Mouse (Mus musculus): ENCODE measurements around the gene Trabd.
A peak's percentile ranks its signal among the peaks of the same experiment; 100 is the strongest.

The Trabd gene

DNA sequence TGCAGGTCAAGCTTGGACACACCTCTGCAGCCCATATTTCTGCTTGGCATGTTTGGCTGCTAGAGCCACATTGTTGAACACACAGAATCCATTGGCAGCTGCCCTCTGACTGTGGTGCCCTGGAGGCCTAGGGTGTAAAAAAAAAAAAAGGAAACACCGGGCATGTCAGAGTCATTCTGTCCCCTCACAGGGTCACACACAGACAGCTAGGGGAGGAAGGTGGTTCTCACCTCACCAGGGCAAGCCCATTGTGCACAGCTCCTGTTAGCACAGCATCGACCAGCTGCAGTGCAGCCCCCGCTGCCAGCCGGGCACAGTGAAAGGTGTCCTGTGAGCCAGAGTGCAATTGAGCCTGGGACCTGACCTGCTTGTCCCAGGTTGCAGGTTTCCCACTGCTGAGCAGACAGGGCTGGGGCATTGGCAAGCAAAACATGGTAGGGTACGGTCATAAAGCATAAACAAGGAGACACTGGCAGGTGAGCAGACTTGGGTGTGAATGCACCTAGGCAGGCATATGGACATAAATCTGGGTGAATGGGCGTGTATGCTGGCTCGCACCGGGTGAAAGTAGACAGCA lies 52.5 kb downstream of the Trabd start:
- no peak for DNase-seq

DNA sequence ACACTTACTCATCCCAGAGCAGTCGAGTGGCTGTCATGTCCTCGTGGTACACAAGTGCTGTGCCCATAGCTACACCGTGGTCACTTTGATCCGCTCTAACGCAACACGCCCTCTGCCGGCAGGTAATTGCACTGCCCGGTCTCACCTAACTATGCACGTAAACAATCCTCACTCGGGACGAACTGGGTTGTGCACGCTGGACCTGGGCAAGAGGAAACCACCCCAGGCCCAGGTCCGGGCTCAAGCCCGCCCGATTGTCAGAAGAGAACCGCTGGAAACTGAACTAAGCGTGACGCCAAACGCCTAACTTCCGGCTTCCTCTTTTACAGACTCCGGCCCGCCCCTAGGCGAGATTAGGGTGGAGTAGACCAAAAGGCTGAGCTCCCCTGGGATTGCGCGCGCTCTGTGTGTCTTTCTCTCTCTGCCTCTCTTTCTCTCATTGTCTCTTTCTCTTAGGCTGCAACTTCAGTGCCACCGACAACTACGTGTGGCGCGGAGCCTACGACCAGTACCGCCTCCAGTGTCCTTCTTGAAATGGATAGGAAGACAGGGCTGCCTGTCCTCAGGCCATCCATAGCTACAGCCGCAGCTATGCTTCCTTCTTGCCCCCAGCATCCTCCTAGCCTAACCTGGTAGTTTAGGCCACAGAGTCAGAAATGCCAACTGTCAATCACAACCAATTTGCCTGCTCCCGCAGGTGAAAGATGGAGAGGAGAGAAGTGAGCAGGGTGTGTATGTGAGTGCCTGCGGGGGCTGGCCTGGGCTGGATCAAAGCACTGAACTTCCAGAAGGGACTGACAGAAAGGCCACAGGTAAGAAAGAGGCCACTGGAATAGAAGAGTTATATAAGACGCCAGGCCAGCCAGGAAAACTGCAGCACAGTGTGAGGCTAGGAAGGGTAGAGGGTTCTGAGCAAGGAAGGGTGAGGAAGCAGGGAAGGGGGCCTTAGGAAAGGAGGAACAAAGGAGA lies 53.7 kb downstream of the Trabd start, which contains the start of gene Hdac10:
TSS of gene Hdac10 (minus strand) at position 319 of the 969 bp plus-strand sequence.
- peak; percentile 91 for DNase-seq

GRCm38 (mm10) chr15:89130245-89130644 lies 55.3 kb downstream of the Trabd start:
- no peak for DNase-seq

DNA sequence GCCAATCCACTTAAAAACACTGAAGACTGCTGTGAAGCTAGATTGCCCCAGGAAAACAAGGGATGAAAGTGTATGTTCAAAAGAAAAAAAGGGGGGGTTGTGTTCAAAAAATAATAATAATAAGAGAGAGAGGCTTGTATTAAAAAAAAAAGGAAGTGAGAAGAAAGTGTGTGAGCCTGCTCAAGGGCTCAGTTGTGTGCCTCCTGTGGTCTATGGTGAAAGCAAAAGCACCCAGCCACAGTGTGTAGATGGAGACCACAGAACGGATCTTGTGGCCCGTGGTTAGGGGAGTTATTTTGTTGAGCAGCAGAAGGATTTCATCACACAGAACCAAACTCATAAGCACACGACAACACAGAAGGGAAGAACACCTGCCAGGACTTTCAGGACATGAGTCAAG lies 56.4 kb downstream of the Trabd start:
- DNase-seq: no peak
